Mouse (Mus musculus): Measurements from ENCODE around the gene Tnfsf13. TPM values are rescaled to one million over a fixed set of nuclear protein-coding genes. Genes with fewer than 3 reads are reported as not detected.

The Tnfsf13 gene
- total RNA-seq, 2 experiments from 2014 or later: 0.39 to 0.92 TPM

- intact Hi-C loops (cut with DNase I): loop anchor here (2.0 to 5.0 kb wide), 3 partner anchors 34 to 560 kb away; partner anchors contain the start of gene 9130213A22Rik
- DNase-seq: peak; percentile 81 to 82
These were observed 2.6 kb downstream of the Tnfsf13 start for GRCm38 (mm10) chr11:69682840-69683533.

- intact Hi-C loops (cut with DNase I): loop anchor here (2.0 to 5.0 kb wide), 3 partner anchors 35 to 560 kb away; partner anchors contain the start of gene 9130213A22Rik
- no peak for DNase-seq
These were observed 3.3 kb downstream of the Tnfsf13 start for GRCm38 (mm10) chr11:69682209-69682839.

- intact Hi-C loops (cut with DNase I): loop anchor here (2.0 to 5.0 kb wide), 3 partner anchors 36 to 559 kb away; partner anchors contain the start of gene 9130213A22Rik
These were observed 4.0 kb downstream of the Tnfsf13 start, which contains the start of gene Senp3 for GRCm38 (mm10) chr11:69681314-69682208. Gene Senp3, minus strand, starts transcription at chr11:69682084.

GRCm38 (mm10) chr11:69680136-69680855, 5.3 kb downstream of the Tnfsf13 start:
- intact Hi-C loops (cut with DNase I): loop anchor here (5.0 kb wide), 1 partner anchor 37 kb away; no protein-coding TSS in a partner anchor
- no peak for DNase-seq

More at GRCm38 (mm10) chr11:69681314-69682208, 4.0 kb downstream of the Tnfsf13 start, which contains the start of gene Senp3:
- peak; percentile 90 to 94 for DNase-seq

GRCm38 (mm10) chr11:69679144-69679543, 6.4 kb downstream of the Tnfsf13 start:
- intact Hi-C loops (cut with DNase I): no loop called here
- no peak for DNase-seq

GRCm38 (mm10) chr11:69672211-69672706, 13.3 kb downstream of the Tnfsf13 start, which contains the start of gene Eif4a1:
Gene Eif4a1, minus strand, starts transcription at chr11:69672423.
- peak; percentile 99 to 100 for DNase-seq
- intact Hi-C loops (cut with DNase I): no loop called here

GRCm38 (mm10) chr11:69671726-69672124, 13.9 kb downstream of the Tnfsf13 start:
- intact Hi-C loops (cut with DNase I): no loop called here
- no peak for DNase-seq

- peak; percentile 91 to 95 for DNase-seq
- intact Hi-C loops (cut with DNase I): no loop called here
These were observed 14.5 kb downstream of the Tnfsf13 start for GRCm38 (mm10) chr11:69670786-69671725.

- intact Hi-C loops (cut with DNase I): no loop called here
- DNase-seq: no peak
These were observed 18.9 kb downstream of the Tnfsf13 start for GRCm38 (mm10) chr11:69666665-69667005.

- no peak for DNase-seq
These were observed 19.5 kb downstream of the Tnfsf13 start, which contains the start of gene Cd68 for GRCm38 (mm10) chr11:69665961-69666664. Gene Cd68, minus strand, starts transcription at chr11:69666153.

GRCm38 (mm10) chr11:69665457-69665960, 20.1 kb downstream of the Tnfsf13 start:
- no peak for DNase-seq
- intact Hi-C loops (cut with DNase I): no loop called here

More at GRCm38 (mm10) chr11:69665961-69666664, 19.5 kb downstream of the Tnfsf13 start, which contains the start of gene Cd68:
- intact Hi-C loops (cut with DNase I): no loop called here

GRCm38 (mm10) chr11:69664841-69665240, 20.7 kb downstream of the Tnfsf13 start:
- DNase-seq: no peak
- intact Hi-C loops (cut with DNase I): no loop called here

- intact Hi-C loops (cut with DNase I): no loop called here
- no peak for DNase-seq
These were observed 21.8 kb downstream of the Tnfsf13 start for GRCm38 (mm10) chr11:69663795-69664194.

- DNase-seq: no peak
- intact Hi-C loops (cut with DNase I): no loop called here
These were observed 22.5 kb downstream of the Tnfsf13 start for GRCm38 (mm10) chr11:69662967-69663671.

- peak; percentile 90 to 91 for DNase-seq
- intact Hi-C loops (cut with DNase I): no loop called here
These were observed 23.2 kb downstream of the Tnfsf13 start, which contains the start of gene Mpdu1 for GRCm38 (mm10) chr11:69662213-69662966. Gene Mpdu1, minus strand, starts transcription at chr11:69662642.

All from gastrocnemius, postnatal 36 days (tissue).